Mouse (Mus musculus) E14TG2a.4 (cell line): ENCODE data around the gene Slx1b.

ENCODE experiments used
- CTCF ChIP-seq: conservative IDR thresholded peaks from 2 replicates; pipeline ENCODE4 v1.5.1; 2014; ENCODE audit warnings: low read length
- NANOG ChIP-seq: IDR thresholded peaks from 2 replicates; pipeline ENCODE4 v1.6.1; 2014; ENCODE audit warnings: borderline replicate concordance, low read length, mixed read lengths
- POU5F1 ChIP-seq: IDR thresholded peaks from 2 replicates; pipeline ENCODE4 v1.6.1; 2014; ENCODE audit warnings: low read length, borderline replicate concordance

DNA sequence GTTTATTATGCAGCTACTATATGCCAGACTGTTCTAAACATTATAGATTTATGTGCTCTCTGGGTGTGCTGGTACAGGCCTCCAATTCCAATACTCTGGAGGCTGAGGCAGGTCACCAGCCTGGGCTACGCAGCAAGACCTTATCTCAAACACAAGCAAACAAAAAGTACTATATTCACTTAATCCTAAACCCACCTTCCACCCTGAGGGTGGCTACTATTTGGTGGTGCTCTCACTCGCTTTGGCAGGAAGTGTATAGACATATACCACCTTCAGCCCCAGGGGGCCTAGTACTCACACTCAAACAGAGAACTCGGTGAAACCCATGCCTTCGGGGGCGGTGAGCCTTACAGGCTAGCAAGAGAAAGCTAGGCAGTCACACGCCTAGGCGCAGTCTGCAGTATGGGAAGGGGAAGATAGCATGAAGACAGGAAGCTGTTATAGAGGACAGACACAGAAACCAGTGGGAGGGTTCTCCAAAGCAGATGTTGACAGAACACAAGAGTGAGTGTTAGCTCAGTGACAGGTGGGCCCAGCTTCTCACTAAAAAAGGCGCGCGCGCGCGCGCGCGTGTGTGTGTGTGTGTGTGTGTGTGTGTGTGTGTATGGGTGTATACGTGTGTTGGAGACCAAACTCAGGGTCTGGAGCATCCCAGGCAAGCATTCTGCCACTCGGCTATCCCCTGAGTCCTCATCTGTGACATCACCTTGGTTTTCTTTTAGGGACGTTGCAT lies 12.0 kb upstream of the Slx1b start, which contains the start of gene Coro1a:
- no peak for TF ChIP-seq CTCF
- TF ChIP-seq NANOG = no peak
- TF ChIP-seq POU5F1 = no peak
